Mouse (Mus musculus): Measurements from ENCODE around the gene Rasgrp3. TPM values are rescaled to one million over a fixed set of nuclear protein-coding genes. Genes with fewer than 3 reads are reported as not detected.

Gene Rasgrp3
- total and polyA plus RNA-seq, 3 experiments = 10.4 to 27.4 (median 27.2) TPM

- 94% methylated on average over 10 of the region's 10 CpGs for WGBS
- H3K36me3 ChIP-seq (ENCODE audit: control insufficient read depth, insufficient read depth, low read length) = peaks cover 16% of the 10 kb centered on the region
- H3K27ac ChIP-seq = no peak overlapping the region
- H3K27me3 ChIP-seq (ENCODE audit: control insufficient read depth, insufficient read depth, low read length) = no peaks in the 10 kb centered on the region
- no peak for DNase-seq
- H3K9ac ChIP-seq (ENCODE audit: low read depth, low read length) = no peak overlapping the region
- H3K4me1 ChIP-seq (ENCODE audit: control insufficient read depth, insufficient read depth, low read length) = peaks cover 15% of the 10 kb centered on the region
- intact Hi-C loops (cut with DNase I) = no loop called here
- peaks cover 1% of the 10 kb centered on the region; the same call in 1 of the 2 replicates for H3K79me2 ChIP-seq (replicated peaks; ENCODE audit: control insufficient read depth, insufficient read depth, low read length)
- TF ChIP-seq POLR2A (IDR thresholded peaks at IDR 0.05; ENCODE audit: insufficient read depth, low read depth, low read length) (no peak), EP300 (IDR thresholded peaks at IDR 0.05; ENCODE audit: insufficient read depth, low read depth, low read length) (no peak), CTCF (IDR thresholded peaks at IDR 0.05) (no peak)
- no peak overlapping the region for H3K4me3 ChIP-seq
These were observed 32.9 kb downstream of the Rasgrp3 start for GRCm38 (mm10) chr17:75468479-75469114.

- 56% methylated on average over 6 of the region's 6 CpGs for WGBS
- H3K9ac ChIP-seq (ENCODE audit: low read depth, low read length) = no peak overlapping the region
- intact Hi-C loops (cut with DNase I) = loop anchor here (5.0 kb wide), 1 partner anchor 52 kb away; no protein-coding TSS in a partner anchor
- no peak for DNase-seq
- H3K4me3 ChIP-seq = no peak overlapping the region
- H3K36me3 ChIP-seq (ENCODE audit: control insufficient read depth, insufficient read depth, low read length) = peaks cover 20% of the 10 kb centered on the region
- no peaks in the 10 kb centered on the region for H3K27me3 ChIP-seq (ENCODE audit: control insufficient read depth, insufficient read depth, low read length)
- TF ChIP-seq EP300 (IDR thresholded peaks at IDR 0.05; ENCODE audit: insufficient read depth, low read depth, low read length) (no peak), POLR2A (IDR thresholded peaks at IDR 0.05; ENCODE audit: insufficient read depth, low read depth, low read length) (no peak), CTCF (IDR thresholded peaks at IDR 0.05) (no peak)
- peaks cover 8% of the 10 kb centered on the region for H3K4me1 ChIP-seq (ENCODE audit: control insufficient read depth, insufficient read depth, low read length)
- no peak overlapping the region for H3K27ac ChIP-seq
- peaks cover 1% of the 10 kb centered on the region; the same call in 1 of the 2 replicates for H3K79me2 ChIP-seq (replicated peaks; ENCODE audit: control insufficient read depth, insufficient read depth, low read length)
These were observed 34.6 kb downstream of the Rasgrp3 start for GRCm38 (mm10) chr17:75470325-75470724.

GRCm38 (mm10) chr17:75470885-75471610 is 35.4 kb downstream of the Rasgrp3 start:
- 87% methylated on average over 7 of the region's 7 CpGs for WGBS
- H3K27me3 ChIP-seq (ENCODE audit: control insufficient read depth, insufficient read depth, low read length) = no peaks in the 10 kb centered on the region
- H3K79me2 ChIP-seq (replicated peaks; ENCODE audit: control insufficient read depth, insufficient read depth, low read length) = peaks cover 1% of the 10 kb centered on the region; the same call in 1 of the 2 replicates
- peaks cover 9% of the 10 kb centered on the region for H3K4me1 ChIP-seq (ENCODE audit: control insufficient read depth, insufficient read depth, low read length)
- DNase-seq = no peak
- TF ChIP-seq CTCF (IDR thresholded peaks at IDR 0.05) (no peak), POLR2A (IDR thresholded peaks at IDR 0.05; ENCODE audit: insufficient read depth, low read depth, low read length) (no peak), EP300 (IDR thresholded peaks at IDR 0.05; ENCODE audit: insufficient read depth, low read depth, low read length) (no peak)
- intact Hi-C loops (cut with DNase I) = loop anchor here (5.0 kb wide), 1 partner anchor 51 kb away; no protein-coding TSS in a partner anchor
- no peak overlapping the region for H3K9ac ChIP-seq (ENCODE audit: low read depth, low read length)
- H3K4me3 ChIP-seq = no peak overlapping the region
- H3K36me3 ChIP-seq (ENCODE audit: control insufficient read depth, insufficient read depth, low read length) = peaks cover 21% of the 10 kb centered on the region
- H3K27ac ChIP-seq = no peak overlapping the region

GRCm38 (mm10) chr17:75471644-75472253 is 36.1 kb downstream of the Rasgrp3 start:
- peaks cover 1% of the 10 kb centered on the region; the same call in 1 of the 2 replicates for H3K79me2 ChIP-seq (replicated peaks; ENCODE audit: control insufficient read depth, insufficient read depth, low read length)
- no peak overlapping the region for H3K9ac ChIP-seq (ENCODE audit: low read depth, low read length)
- H3K4me1 ChIP-seq (ENCODE audit: control insufficient read depth, insufficient read depth, low read length) = peaks cover 9% of the 10 kb centered on the region
- intact Hi-C loops (cut with DNase I) = loop anchor here (5.0 kb wide), 1 partner anchor 51 kb away; no protein-coding TSS in a partner anchor
- peak overlapping the region; percentile 42 for H3K27ac ChIP-seq
- H3K27me3 ChIP-seq (ENCODE audit: control insufficient read depth, insufficient read depth, low read length) = no peaks in the 10 kb centered on the region
- no peak overlapping the region for H3K4me3 ChIP-seq
- TF ChIP-seq CTCF (IDR thresholded peaks at IDR 0.05) = no peak
- TF ChIP-seq EP300 (IDR thresholded peaks at IDR 0.05; ENCODE audit: insufficient read depth, low read depth, low read length) = no peak
- no peak for TF ChIP-seq POLR2A (IDR thresholded peaks at IDR 0.05; ENCODE audit: insufficient read depth, low read depth, low read length)
- WGBS = 67% methylated on average over 6 of the region's 6 CpGs
- DNase-seq = no peak
- H3K36me3 ChIP-seq (ENCODE audit: control insufficient read depth, insufficient read depth, low read length) = peaks cover 20% of the 10 kb centered on the region

GRCm38 (mm10) chr17:75472379-75472778 is 36.7 kb downstream of the Rasgrp3 start:
- H3K4me1 ChIP-seq (ENCODE audit: control insufficient read depth, insufficient read depth, low read length) = peaks cover 9% of the 10 kb centered on the region
- no peak for TF ChIP-seq EP300 (IDR thresholded peaks at IDR 0.05; ENCODE audit: insufficient read depth, low read depth, low read length)
- no peak for TF ChIP-seq POLR2A (IDR thresholded peaks at IDR 0.05; ENCODE audit: insufficient read depth, low read depth, low read length)
- TF ChIP-seq CTCF (IDR thresholded peaks at IDR 0.05) = no peak
- under 1% methylated on average over 2 of the region's 2 CpGs for WGBS
- no peak overlapping the region for H3K4me3 ChIP-seq
- H3K79me2 ChIP-seq (replicated peaks; ENCODE audit: control insufficient read depth, insufficient read depth, low read length) = peaks cover 1% of the 10 kb centered on the region; the same call in 1 of the 2 replicates
- H3K27me3 ChIP-seq (ENCODE audit: control insufficient read depth, insufficient read depth, low read length) = no peaks in the 10 kb centered on the region
- H3K9ac ChIP-seq (ENCODE audit: low read depth, low read length) = no peak overlapping the region
- peak in 1 of 2 experiments; percentile 45 for DNase-seq
- intact Hi-C loops (cut with DNase I) = loop anchor here (5.0 kb wide), 1 partner anchor 50 kb away; no protein-coding TSS in a partner anchor
- H3K36me3 ChIP-seq (ENCODE audit: control insufficient read depth, insufficient read depth, low read length) = peaks cover 20% of the 10 kb centered on the region
- peak overlapping the region; percentile 42 for H3K27ac ChIP-seq
